Mouse (Mus musculus): ENCODE results near the gene Susd3.

Susd3 gene

DNA sequence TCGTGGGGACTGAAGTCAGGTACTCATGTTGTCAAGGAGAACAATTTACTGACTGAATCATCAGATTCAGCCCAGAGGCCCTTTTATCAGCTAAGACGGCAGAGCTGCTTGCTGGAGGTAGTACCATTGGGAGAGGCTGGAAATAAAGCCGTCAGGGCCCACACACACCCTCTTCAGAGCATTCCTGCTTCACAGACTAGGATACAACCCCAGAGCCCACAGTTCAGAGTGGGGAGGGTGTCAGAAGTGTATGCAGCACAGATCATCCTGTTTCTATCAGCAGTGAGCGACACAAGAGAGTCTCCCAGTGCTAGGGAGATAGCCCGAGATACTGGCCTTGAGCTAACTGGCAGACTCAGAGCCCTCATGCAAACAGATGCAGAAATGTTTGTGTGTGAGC, 65.3 kb downstream of the Susd3 start:
- no peak for DNase-seq

DNA sequence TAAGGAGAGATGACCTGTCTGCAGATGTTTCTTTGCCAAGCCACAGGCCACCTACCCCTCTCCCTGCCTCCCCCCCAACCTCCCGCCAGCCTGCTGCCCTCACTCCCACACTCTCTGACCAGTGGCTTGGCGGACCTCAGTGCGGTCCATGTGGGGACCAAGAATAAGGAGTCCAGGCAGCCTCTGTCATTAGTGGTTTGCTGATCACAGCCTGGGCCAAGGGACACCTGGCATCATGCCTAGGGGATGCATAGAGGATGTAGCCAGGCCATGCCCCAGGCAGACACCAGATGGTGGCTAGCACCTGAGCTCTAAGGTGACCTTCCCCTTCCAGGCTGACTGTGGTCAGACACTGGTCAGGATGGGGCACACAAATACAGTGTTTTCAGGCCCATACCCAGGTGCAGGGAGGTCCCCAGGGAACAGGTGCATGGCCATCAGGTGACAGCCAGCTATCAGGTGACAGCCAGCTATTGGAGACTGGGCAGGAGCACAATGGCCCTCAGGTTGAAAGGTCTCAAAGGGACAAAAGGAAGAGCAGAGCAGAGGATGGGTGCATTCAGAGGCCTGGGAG, 67.0 kb downstream of the Susd3 start:
- DNase-seq: peak; percentile 83 to 87

DNA sequence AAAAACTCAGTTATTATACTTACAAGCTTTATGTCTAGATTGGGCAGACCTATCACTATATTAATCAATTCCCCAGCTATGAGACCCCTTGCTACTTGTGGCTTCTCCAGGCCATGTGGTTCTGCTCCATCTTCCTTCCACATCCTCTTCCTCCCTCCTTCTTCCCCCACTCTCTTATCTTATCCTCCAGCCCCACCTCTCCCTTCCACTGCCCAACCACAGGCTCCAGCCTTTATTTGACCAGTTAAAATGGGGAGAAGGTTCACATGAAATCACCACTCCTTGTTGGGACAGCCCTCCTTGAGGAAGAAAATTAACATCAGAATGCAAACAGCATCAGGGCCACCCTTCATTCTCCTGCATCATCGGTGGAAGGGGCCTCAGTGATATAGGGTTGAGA, 67.8 kb downstream of the Susd3 start:
- no peak for DNase-seq

All from cerebellum, postnatal 10 days (tissue).